19 mouse cellular contexts compared by ENCODE assay signal in genomic region chr1:137488226-137488625, GRCm38 (mm10).
DNase-seq lines count a peak whose midpoint lies in the region; ATAC-seq and TF ChIP-seq lines count a peak whose summit lies in the region.
"Had no signal": no experiment of that assay in that cellular context is flagged by ENCODE, and none has a peak within 500 bp of the region (broad histone marks: within the 10 kb centered on the region; RNA-seq: fewer than 3 reads in every experiment).

No protein-coding gene starts in this region.

- H3K27ac ChIP-seq in kidney, embryonic 14.5 days (ENCODE audit: low read depth, low read length): no peak overlapping the region
- no peak overlapping the region for H3K27ac ChIP-seq in lung, embryonic 15.5 days
- H3K27ac ChIP-seq in CH12.LX (ENCODE audit: insufficient read depth, low read depth): no peak overlapping the region
- H3K27ac ChIP-seq: embryonic facial prominence, embryonic 12.5 days; forebrain, embryonic 15.5 days; heart, embryonic 13.5 days had no signal

- H3K9ac ChIP-seq in kidney, embryonic 14.5 days (ENCODE audit: low read depth, low read length): no peak overlapping the region
- H3K9ac ChIP-seq in lung, embryonic 15.5 days: no peak overlapping the region
- no peak overlapping the region for H3K9ac ChIP-seq in CH12.LX (ENCODE audit: insufficient read depth, low read depth)
- H3K9ac ChIP-seq: embryonic facial prominence, embryonic 12.5 days; forebrain, embryonic 15.5 days; heart, embryonic 13.5 days had no signal

- H3K4me3 ChIP-seq in kidney, embryonic 14.5 days (ENCODE audit: low read length): no peak overlapping the region
- H3K4me3 ChIP-seq in lung, embryonic 15.5 days: no peak overlapping the region
- no peak overlapping the region for H3K4me3 ChIP-seq in CH12.LX (replicated peaks in 1 of 3; ENCODE audit: low read depth in 2 of 3, low read length in 2 of 3, poor library complexity in 1 of 3)
- H3K4me3 ChIP-seq: embryonic facial prominence, embryonic 12.5 days; forebrain, embryonic 15.5 days; heart, embryonic 13.5 days had no signal

- in situ Hi-C loops in CH12.LX (cut with MboI; ENCODE audit: low pct_ligation_motif_present, low pct_unique_long_range_greater_than_20kb, low sequenced_read_pairs): no loop called here

- no peaks in the 10 kb centered on the region for H3K4me1 ChIP-seq in kidney, embryonic 14.5 days (ENCODE audit: control insufficient read depth, insufficient read depth, low read length)
- no peaks in the 10 kb centered on the region for H3K4me1 ChIP-seq in lung, embryonic 15.5 days
- H3K4me1 ChIP-seq in CH12.LX (ENCODE audit: control insufficient read depth in 1 of 2, insufficient read depth in 2 of 2): peaks cover 5 to 7% of the 10 kb centered on the region in 2 experiments; a peak in 2 of 4 replicates
- H3K4me1 ChIP-seq: embryonic facial prominence, embryonic 12.5 days; forebrain, embryonic 15.5 days; heart, embryonic 13.5 days had no signal

- H3K4me2 ChIP-seq in kidney, embryonic 14.5 days (replicated peaks; ENCODE audit: low read depth, low read length): no peak overlapping the region
- peak overlapping the region; percentile 30; the same call in 1 of the 2 replicates for H3K4me2 ChIP-seq in lung, embryonic 15.5 days
- H3K4me2 ChIP-seq in CH12.LX (ENCODE audit: insufficient read depth, low read depth, poor library complexity, severe bottlenecking): peak overlapping the region; percentile 16; the same call in 1 of the 2 replicates
- H3K4me2 ChIP-seq: embryonic facial prominence, embryonic 12.5 days; forebrain, embryonic 15.5 days; heart, embryonic 13.5 days had no signal

- ATAC-seq in kidney, embryonic 14.5 days (ENCODE audit: low FRiP score, low TSS enrichment): peak; percentile 55; the same call in 1 of the 2 replicates
- peak; percentile 57; the same call in 1 of the 2 replicates for ATAC-seq in lung, embryonic 15.5 days (ENCODE audit: borderline replicate concordance, extremely low read depth, low FRiP score, low TSS enrichment)
- ATAC-seq: CD4-positive, CD25-positive, alpha-beta regulatory T cell, adult 4 months; forebrain, embryonic 15.5 days had no signal

- H3K27me3 ChIP-seq in kidney, embryonic 14.5 days (ENCODE audit: control insufficient read depth, insufficient read depth, low read length): no peaks in the 10 kb centered on the region
- no peaks in the 10 kb centered on the region for H3K27me3 ChIP-seq in lung, embryonic 15.5 days
- no peaks in the 10 kb centered on the region for H3K27me3 ChIP-seq in CH12.LX (replicated peaks)
- H3K27me3 ChIP-seq: embryonic facial prominence, embryonic 12.5 days; forebrain, embryonic 15.5 days; heart, embryonic 13.5 days had no signal

- no peak for TF ChIP-seq CTCF in CH12.LX (conservative IDR thresholded peaks at IDR 0.05 in 1 of 2, IDR thresholded peaks at IDR 0.05 in 1 of 2; ENCODE audit: low read depth in 2 of 2, low read length in 2 of 2)

- H3K36me3 ChIP-seq in kidney, embryonic 14.5 days (ENCODE audit: control insufficient read depth, insufficient read depth, low read length): no peaks in the 10 kb centered on the region
- H3K36me3 ChIP-seq in lung, embryonic 15.5 days: no peaks in the 10 kb centered on the region
- no peaks in the 10 kb centered on the region for H3K36me3 ChIP-seq in CH12.LX (replicated peaks in 1 of 2; ENCODE audit: control insufficient read depth in 1 of 2, insufficient read depth in 1 of 2, low read length in 1 of 2)
- H3K36me3 ChIP-seq: embryonic facial prominence, embryonic 12.5 days; forebrain, embryonic 15.5 days; heart, embryonic 13.5 days had no signal

- WGBS in kidney, embryonic 14.5 days: 25% methylated on average over 5 of the region's 5 CpGs
- WGBS in lung, embryonic 15.5 days: 43% methylated on average over 5 of the region's 5 CpGs

- TF ChIP-seq RAD21 in CH12.LX (IDR thresholded peaks at IDR 0.05; ENCODE audit: low read depth, low read length): no peak

- TF ChIP-seq POLR2A in CH12.LX (IDR thresholded peaks at IDR 0.05; ENCODE audit: low read depth, low read length): no peak

- dilution Hi-C loops in CH12.LX (cut with MboI; ENCODE audit: extremely low pct_ligation_motif_present, extremely low pct_unique_long_range_greater_than_20kb, low sequenced_read_pairs): no loop called here

- no peak for TF ChIP-seq EP300 in CH12.LX (IDR thresholded peaks at IDR 0.05; ENCODE audit: low read length)

- no peak for DNase-seq in kidney, adult 18-20 months
- DNase-seq in kidney, postnatal 10 days: peak; percentile 26
- DNase-seq in kidney, adult 9 months: no peak
- no peak for DNase-seq in lung, postnatal 4 days
- DNase-seq in CH12.LX (ENCODE audit: extremely low read depth): no peak
- DNase-seq: adrenal gland, postnatal 10 days; B cell, adult 2 months; cerebellum, adult 11 months; cerebellum, adult 8-10 months; cerebellum, postnatal 14 days; gastrocnemius, postnatal 36 days; heart, adult 11 months; heart, postnatal 4 days had no signal

- no peaks in the 10 kb centered on the region for H3K79me2 ChIP-seq in CH12.LX (replicated peaks; ENCODE audit: control insufficient read depth, extremely low read depth, insufficient read depth, poor library complexity, severe bottlenecking)

- H3K9me3 ChIP-seq in kidney, embryonic 14.5 days (ENCODE audit: control insufficient read depth, low read length): no peaks in the 10 kb centered on the region
- H3K9me3 ChIP-seq in lung, embryonic 15.5 days: no peaks in the 10 kb centered on the region
- H3K9me3 ChIP-seq in CH12.LX (replicated peaks; ENCODE audit: low read length): no peaks in the 10 kb centered on the region
- H3K9me3 ChIP-seq: embryonic facial prominence, embryonic 12.5 days; forebrain, embryonic 15.5 days had no signal

TF ChIP-seq in CH12.LX, 34 proteins besides CTCF, POLR2A, EP300 and RAD21:
- no peak for TF ChIP-seq GABPA (IDR thresholded peaks at IDR 0.05; ENCODE audit: insufficient replicate concordance, low read depth, low read length)
- no peak for TF ChIP-seq TCF12 (IDR thresholded peaks at IDR 0.05; ENCODE audit: low read depth, low read length)
- TF ChIP-seq USF2 (conservative IDR thresholded peaks at IDR 0.05; ENCODE audit: low read depth, low read length): no peak
- TF ChIP-seq BHLHE40 (IDR thresholded peaks at IDR 0.05; ENCODE audit: low read depth, low read length): no peak
- TF ChIP-seq PAX5 (IDR thresholded peaks at IDR 0.05; ENCODE audit: low read length): no peak
- no peak for TF ChIP-seq ZMIZ1 (IDR thresholded peaks at IDR 0.05; ENCODE audit: low read depth, low read length)
- TF ChIP-seq MAX (IDR thresholded peaks at IDR 0.05; ENCODE audit: low read length): no peak
- no peak for TF ChIP-seq IRF4 (IDR thresholded peaks at IDR 0.05; ENCODE audit: low read depth, low read length)
- no peak for TF ChIP-seq MAZ (IDR thresholded peaks at IDR 0.05; ENCODE audit: low read depth, low read length)
- TF ChIP-seq MYC (IDR thresholded peaks at IDR 0.05; ENCODE audit: low read depth, low read length): no peak
- no peak for TF ChIP-seq JUND (conservative IDR thresholded peaks at IDR 0.05; ENCODE audit: low read depth, low read length)
